Mouse (Mus musculus) frontal cortex, postnatal 25 days (tissue): ENCODE measurements around the gene Prr36.
"Not testable (repeated sequence)": the region's sequence is repeated elsewhere in the genome, so short reads cannot be mapped to it uniquely, and the experiment has no call there.

Experiments used
- DNase-seq, 2 experiments: peaks; one replicate each; pipeline ENCODE4 v3.0.0; 2022; ENCODE audit warnings: low spot score in 2 of 2

The Prr36 gene

GRCm38 (mm10) chr8:4216791-4217621 lies at the start of gene Prr36:
Gene Prr36, minus strand, starts transcription at chr8:4217459.
- no peak for DNase-seq

GRCm38 (mm10) chr8:4265160-4265914 lies 48.1 kb upstream of the Prr36 start:
- no peak for DNase-seq

- DNase-seq = no peak
Observed at GRCm38 (mm10) chr8:4263105-4263791, 46.0 kb upstream of the Prr36 start.

DNA sequence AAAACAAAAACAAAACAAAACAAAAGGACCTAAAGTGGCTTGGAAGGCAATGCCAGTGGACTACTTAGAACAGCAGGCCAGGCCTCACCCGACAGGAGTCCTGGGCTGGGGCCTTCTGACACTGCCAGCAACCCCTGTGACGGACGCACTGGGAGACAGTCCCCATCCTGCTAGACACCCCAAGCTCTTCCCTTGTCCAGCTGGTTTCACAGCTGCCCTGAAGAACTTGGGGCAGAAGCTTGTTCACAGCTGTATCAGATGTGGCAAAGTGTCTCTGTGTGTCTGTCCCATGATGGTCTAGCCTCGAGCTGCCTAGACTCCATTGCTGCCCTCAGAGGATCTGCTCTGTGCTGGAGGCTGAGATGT lies 42.5 kb upstream of the Prr36 start:
- no peak for DNase-seq

GRCm38 (mm10) chr8:4259125-4259804 lies 42.0 kb upstream of the Prr36 start, which contains the start of gene Ctxn1:
Gene Ctxn1, minus strand, starts transcription at chr8:4259274.
- DNase-seq = peak; percentile 76 to 87

DNA sequence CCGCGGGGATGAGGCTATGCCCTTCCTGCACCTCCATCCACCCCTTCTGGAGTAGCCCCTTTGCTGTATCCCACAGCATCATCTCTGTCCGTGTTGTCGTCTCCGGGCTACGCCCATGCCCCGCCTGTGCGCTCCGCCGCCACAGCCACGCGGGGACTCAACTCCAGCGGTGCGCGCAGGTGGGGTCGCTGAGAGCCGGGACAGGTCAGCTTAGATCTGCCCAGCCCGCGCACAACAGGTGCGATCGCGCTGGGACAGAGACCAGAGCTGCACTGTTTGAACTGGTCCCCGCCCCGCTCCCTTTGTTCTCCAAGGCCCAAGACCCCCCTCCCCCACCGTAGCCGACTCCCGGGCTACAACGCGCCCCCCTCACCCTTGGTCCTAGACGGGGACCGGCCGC lies 41.4 kb upstream of the Prr36 start:
- peak in 1 of 2 experiments; percentile 45 for DNase-seq

DNA sequence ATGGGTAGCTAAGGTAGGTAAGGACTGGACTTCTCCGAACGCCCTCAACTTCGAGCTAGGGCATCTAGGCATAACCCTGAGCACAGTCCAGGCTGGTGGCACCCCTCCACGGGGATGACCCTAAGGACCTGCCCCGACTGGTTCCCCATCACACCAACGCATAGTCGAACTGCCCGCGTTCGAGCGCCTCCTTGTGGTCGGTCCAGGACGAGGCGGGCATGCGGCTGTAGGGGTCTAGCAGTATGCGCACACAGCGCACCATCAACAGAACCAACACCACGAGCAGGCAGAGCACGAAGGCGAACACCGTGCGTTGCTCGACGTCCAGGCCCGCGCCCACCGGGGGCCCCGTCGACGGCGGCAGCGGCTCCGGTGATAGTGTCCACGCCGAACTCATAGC lies 41.0 kb upstream of the Prr36 start:
- peak; percentile 77 to 79 for DNase-seq

- no peak for DNase-seq
Observed at GRCm38 (mm10) chr8:4257350-4257749, 40.1 kb upstream of the Prr36 start.

DNA sequence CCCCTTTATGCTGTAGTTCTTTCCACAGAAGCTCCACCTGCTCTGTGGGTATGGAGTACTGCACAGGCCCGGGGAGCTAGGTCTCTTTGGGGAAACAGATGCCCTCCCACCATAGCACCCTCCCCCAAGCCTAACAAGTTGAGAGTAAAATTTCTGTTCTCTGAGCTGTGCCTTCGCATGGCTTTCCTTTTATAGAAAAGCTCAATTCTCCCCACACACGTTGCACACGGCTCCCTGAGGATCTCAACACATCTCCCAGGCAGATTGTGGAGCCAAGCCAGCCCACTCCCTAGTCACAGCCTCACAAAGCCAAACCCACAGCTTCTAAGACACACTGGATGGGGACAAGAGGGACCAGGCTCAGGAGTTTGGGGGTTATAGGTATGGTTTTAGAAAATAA lies 39.7 kb upstream of the Prr36 start:
- DNase-seq = peak; percentile 54 to 77

- DNase-seq = not testable (repeated sequence)
Observed at GRCm38 (mm10) chr8:4255471-4255870, 38.2 kb upstream of the Prr36 start.

DNA sequence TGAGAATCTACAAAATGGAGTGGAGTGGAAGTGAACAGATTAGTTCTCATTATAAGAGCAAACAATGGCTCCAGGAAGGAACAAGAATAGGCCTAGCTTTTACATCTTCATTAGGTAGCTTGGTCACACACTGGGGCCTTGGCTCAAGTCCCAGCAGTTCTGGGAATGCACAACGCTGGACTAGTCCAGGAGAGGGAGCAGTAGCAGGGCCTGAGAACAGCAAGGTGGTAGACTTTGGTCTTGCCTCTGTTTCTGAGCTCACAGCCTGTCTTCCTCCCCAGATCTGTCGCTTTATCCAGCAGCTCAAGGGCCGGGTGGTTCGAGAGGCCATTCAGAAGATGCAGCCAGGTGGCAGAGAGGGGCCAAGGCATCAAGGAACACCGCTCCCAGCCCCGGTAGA lies 36.7 kb upstream of the Prr36 start:
- no peak for DNase-seq

GRCm38 (mm10) chr8:4252934-4253841 lies 35.9 kb upstream of the Prr36 start, which contains the start of gene Snapc2:
Gene Snapc2, plus strand, starts transcription at chr8:4253080.
- DNase-seq = peak; percentile 93

DNA sequence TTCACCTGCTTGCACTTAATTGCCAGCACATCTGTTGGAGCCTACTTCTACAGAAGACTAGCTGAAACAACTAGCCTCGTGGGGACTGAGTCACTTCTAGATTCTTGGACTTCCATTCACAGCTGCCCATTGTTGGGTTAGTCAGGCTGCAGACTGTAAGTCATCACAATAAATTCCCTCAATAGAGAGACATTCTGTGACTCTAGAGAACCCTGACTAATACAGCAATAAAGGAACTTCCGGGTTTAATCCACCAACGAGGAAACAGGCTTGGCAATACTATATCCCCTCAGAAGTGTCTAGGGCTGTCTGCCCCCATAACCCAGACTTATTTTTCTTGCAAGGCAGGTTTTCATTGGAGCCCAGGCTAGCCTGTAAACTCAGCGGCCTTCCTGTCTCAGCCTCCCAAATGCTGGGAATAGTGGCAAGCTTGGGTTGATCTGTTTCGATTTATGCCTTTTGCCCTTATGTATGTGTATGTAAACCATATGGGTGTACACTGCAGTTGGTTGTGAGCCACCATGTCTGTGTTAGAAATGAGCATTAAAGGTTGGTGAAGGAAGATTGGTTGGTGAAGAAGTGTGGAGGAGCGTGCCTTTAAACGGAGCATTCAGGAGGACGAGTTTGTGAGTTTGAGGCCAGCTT lies 35.0 kb upstream of the Prr36 start:
- DNase-seq = no peak

DNA sequence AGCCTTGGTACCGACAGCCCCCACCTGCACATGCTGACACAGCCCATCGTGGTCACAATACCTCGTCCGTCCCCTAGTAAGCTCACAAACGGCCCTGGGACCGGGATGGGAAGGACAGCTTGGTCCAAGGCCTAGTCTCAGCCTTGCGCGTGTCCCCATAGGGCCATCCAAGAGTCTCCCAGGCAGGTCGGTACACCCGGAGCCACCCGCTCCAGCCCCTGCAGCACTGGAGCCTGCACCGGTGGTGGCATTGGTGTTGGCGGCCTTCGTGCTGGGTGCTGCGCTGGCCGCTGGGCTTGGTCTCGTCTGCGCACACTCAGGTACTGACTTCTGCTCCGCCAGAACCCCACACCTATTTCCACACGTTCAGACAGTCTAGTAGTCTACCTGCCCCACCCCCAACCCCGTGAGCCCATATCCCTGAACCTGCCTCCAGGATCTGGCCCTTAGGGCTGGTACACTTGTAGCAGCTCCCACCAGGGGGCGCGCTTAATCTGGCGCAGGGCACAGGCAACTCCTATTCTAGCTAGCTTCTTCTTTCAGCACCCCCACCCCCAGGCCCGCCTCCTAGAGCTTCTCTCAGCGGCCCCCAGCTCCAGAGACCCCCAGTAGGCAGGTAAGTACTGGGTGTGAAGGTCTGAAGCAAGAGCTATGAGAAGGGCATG lies 33.2 kb upstream of the Prr36 start:
- DNase-seq = peak; percentile 75 to 86

- peak in 1 of 2 experiments; percentile 23 for DNase-seq
Observed at GRCm38 (mm10) chr8:4249213-4249612, 32.0 kb upstream of the Prr36 start.

DNA sequence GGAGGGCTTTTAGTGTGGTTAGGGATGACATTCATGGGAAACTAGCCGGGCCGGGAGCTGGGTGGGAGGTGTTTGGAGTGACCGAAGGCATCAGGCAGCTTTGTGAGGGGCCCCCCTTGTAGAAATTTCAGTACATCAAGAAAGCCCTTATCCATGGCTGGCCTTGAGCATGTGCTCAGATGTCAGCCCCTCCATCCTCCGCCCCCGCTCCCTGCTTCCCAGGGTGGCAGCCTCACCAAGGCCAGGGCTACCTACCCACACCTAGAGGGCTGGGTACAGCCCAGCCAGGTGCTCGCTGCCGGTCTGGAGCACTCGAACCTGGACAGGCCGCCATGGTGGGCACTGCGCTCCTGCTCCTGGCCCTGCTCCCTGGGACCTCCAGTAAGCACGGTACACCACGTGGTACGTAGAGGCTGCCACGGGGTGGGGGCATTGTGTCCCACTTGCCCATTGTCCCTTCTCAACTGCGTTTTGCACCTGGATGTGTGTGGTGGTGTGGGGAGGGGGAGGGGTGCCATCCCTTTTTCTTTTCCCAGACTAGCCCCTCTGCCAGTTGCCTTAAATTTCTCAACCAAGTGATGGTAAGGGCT lies 30.8 kb upstream of the Prr36 start, which contains the start of gene Tgfbr3l:
Gene Tgfbr3l (plus strand): TSS at position 264 of the 590 bp plus-strand sequence.
- DNase-seq = peak in 1 of 2 experiments; percentile 3

GRCm38 (mm10) chr8:4247241-4247640 lies 30.0 kb upstream of the Prr36 start:
- no peak for DNase-seq

- DNase-seq = peak in 1 of 2 experiments; percentile 3
Observed at GRCm38 (mm10) chr8:4245737-4246136, 28.5 kb upstream of the Prr36 start.

DNA sequence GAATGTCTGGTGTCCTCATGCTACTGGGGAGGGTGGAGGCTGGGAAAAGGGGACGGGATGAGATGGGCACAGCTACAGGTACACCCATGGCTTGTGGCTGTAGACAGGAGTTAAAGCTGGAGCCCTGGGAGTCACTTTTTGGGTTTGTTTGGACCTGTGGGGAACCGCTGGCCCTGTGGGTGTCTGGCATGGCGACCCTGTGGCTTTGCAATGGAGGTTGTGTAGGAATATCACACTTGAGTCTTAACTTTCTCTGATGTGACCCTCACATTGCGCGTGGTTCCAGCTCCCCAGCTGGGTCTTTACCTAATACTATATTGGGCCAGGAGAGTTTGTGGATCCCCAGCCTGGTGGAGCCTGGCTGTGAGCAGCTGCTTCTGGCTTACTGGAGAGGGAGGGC lies 27.8 kb upstream of the Prr36 start:
- DNase-seq = no peak
